Mouse (Mus musculus) kidney, adult 2 months (tissue): ENCODE measurements around the gene Sos1.

Experiments
- CTCF ChIP-seq: fragments of 200-500 bp; conservative IDR thresholded peaks from 2 replicates; pipeline ENCODE4 v1.5.1; 2011; ENCODE audit warnings: low read depth, mild to moderate bottlenecking, control low read depth, low read length, moderate library complexity, mixed read lengths; ENCODE audit not compliant: insufficient read depth, insufficient read length
- POLR2A ChIP-seq: fragments of 200-500 bp; IDR thresholded peaks from one replicate; pipeline ENCODE4 v1.6.1; 2011; ENCODE audit warnings: low read depth, low read length, control low read depth

DNA sequence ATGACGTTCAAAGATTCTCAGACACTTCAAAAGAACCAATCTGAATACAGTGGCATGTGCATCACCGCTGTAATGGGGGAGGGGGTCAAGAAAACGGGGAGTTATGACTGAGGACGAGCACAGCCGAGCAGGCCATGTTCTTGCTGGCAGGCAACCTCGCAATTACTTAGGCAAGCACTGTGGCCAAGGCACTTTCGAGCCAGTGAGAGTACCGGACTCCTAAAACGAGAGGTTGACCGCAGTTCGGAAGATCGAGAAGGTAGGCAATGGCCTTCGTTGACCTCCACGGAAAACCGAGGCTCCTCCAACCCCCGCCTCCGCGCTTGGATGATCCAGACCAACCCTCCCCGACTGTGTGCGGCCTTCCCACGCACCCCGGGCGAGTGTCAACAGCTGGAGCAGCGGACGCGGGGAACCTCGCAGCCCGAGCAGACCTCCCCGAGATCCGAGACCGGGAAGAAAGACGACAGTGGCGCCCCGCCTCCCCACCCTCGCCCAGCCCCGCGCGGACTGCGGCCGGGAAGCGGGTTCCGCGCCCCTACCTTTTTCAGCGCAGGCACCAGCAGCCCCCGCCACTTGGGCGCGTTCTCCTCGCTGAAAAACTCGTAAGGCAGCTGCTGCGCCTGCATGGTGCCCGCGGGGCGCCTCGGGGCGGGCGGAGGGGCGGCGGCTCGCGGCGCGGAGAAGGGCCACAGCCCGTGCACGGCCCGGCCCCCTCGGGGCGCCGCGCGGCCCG, 790 bp downstream of the Sos1 start:
- no peak for TF ChIP-seq CTCF
- no peak for TF ChIP-seq POLR2A
